Comparison of ENCODE assay signal across 8 mouse cellular contexts in genomic region chr8:10960277-10960819, GRCm38 (mm10). TPM values are rescaled to one million over a fixed set of nuclear protein-coding genes. Genes with fewer than 3 reads are reported as not detected.
A peak's percentile ranks its signal among the peaks of the same experiment; 100 is the strongest.
DNase-seq lines count a peak whose midpoint lies in the region; ATAC-seq lines count a peak whose summit lies in the region.

No protein-coding gene starts in this region.

- H3K9me3 ChIP-seq in intestine, embryonic 15.5 days: no peaks in the 10 kb centered on the region

- peak; percentile 21; the same call in 1 of the 2 replicates for ATAC-seq in intestine, embryonic 15.5 days
- ATAC-seq in erythroid progenitor cell, adult 5-6 weeks (replicated peaks; ENCODE audit: low FRiP score, poor library complexity, severe bottlenecking): no peak

- H3K27ac ChIP-seq in intestine, embryonic 15.5 days: peak overlapping the region; percentile 91; the same call in 1 of the 2 replicates

- H3K4me2 ChIP-seq in intestine, embryonic 15.5 days (replicated peaks): no peak overlapping the region

- DNase-seq in cerebellum, postnatal 10 days: peak; percentile 61 to 64
- DNase-seq in cerebellum, adult 18-20 months: no peak
- peak; percentile 39 for DNase-seq in lung, postnatal 10 days
- no peak for DNase-seq in lung, adult 18-20 months
- DNase-seq in retina, embryonic 14.5 days (ENCODE audit: low spot score): peak; percentile 50
- no peak for DNase-seq in thymus, postnatal 10 days (ENCODE audit: low spot score in 2 of 2)

- no peak overlapping the region for H3K4me3 ChIP-seq in intestine, embryonic 15.5 days (replicated peaks)

- no peaks in the 10 kb centered on the region for H3K36me3 ChIP-seq in intestine, embryonic 15.5 days

- WGBS in intestine, embryonic 15.5 days: 33% methylated on average over 15 of the region's 15 CpGs

- no peaks in the 10 kb centered on the region for H3K27me3 ChIP-seq in intestine, embryonic 15.5 days (replicated peaks)

- H3K9ac ChIP-seq in intestine, embryonic 15.5 days: no peak overlapping the region

- peaks cover 43% of the 10 kb centered on the region for H3K4me1 ChIP-seq in intestine, embryonic 15.5 days (replicated peaks)

RNA-seq across cellular contexts. Expression of gene Irs2, which starts 47.9 kb away (rescaled TPM):
- polyA plus RNA-seq in intestine, embryonic 15.5 days (2015; fragmentation: Nextera tagmentation; extraction: Ambion mirVana): 6.1 and 7.2 TPM in 2 replicates
- 13.4 and 14.1 TPM in 2 replicates for total RNA-seq in erythroid progenitor cell, adult 5-6 weeks (2015; ENCODE audit: low replicate concordance)
- 6.8 and 9.2 TPM in 2 replicates for total RNA-seq in erythroid progenitor cell, adult 5-6 weeks (2017; ENCODE audit: low replicate concordance)

Comparison
In these comparisons a context has a peak if more than half of its experiments do, and no peak if none do; other contexts are left out.
1. DNase-seq: peak in cerebellum, postnatal 10 days (2 of 2), lung, postnatal 10 days (single experiment) and retina, embryonic 14.5 days (single experiment); none in cerebellum, adult 18-20 months (0 of 2), lung, adult 18-20 months (0 of 2) and thymus, postnatal 10 days (0 of 2).